Mouse (Mus musculus) stomach, embryonic 16.5 days (tissue): Measurements from ENCODE around the gene Gm20708. TPM values are rescaled to one million over a fixed set of nuclear protein-coding genes. Genes with fewer than 3 reads are reported as not detected.

Source experiments
- ATAC-seq: fragments of 200-750 bp; cut with Nextera tagmentation; 2 replicates; pipeline ENCODE4 v1.8.0; 2017; ENCODE audit warnings: moderate number of reproducible peaks, moderate TSS enrichment; ENCODE audit not compliant: insufficient read depth, low FRiP score
- H3K27ac ChIP-seq: fragments of 300-500 bp; sonication (generic); 2 replicates; pipeline ENCODE4 v1.5.1; 2014; ENCODE audit warnings: low read length
- H3K27me3 ChIP-seq: fragments of 300-500 bp; sonication (generic); 2 replicates; pipeline ENCODE4 v1.6.1; 2014; ENCODE audit warnings: low read length, control low read depth, mixed read lengths; ENCODE audit not compliant: control insufficient read depth, insufficient read depth
- H3K36me3 ChIP-seq: fragments of 300-500 bp; sonication (generic); 2 replicates; pipeline ENCODE4 v1.6.1; 2014; ENCODE audit warnings: low read length; ENCODE audit not compliant: control insufficient read depth, insufficient read depth
- H3K4me1 ChIP-seq: fragments of 300-500 bp; sonication (generic); 2 replicates; pipeline ENCODE4 v1.6.1; 2014; ENCODE audit warnings: low read length, control low read depth, mixed read lengths; ENCODE audit not compliant: control insufficient read depth, insufficient read depth
- H3K4me2 ChIP-seq: fragments of 300-500 bp; sonication (generic); 2 replicates; pipeline ENCODE4 v1.6.1; 2014; ENCODE audit warnings: low read depth, low read length, mixed read lengths
- H3K4me3 ChIP-seq: fragments of 300-500 bp; sonication (generic); replicated peaks from 2 replicates; pipeline ENCODE4 v1.5.1; 2014; ENCODE audit warnings: mild to moderate bottlenecking, low read length
- H3K9ac ChIP-seq: fragments of 300-500 bp; sonication (generic); 2 replicates; pipeline ENCODE4 v1.6.1; 2014; ENCODE audit warnings: low read length
- H3K9me3 ChIP-seq: fragments of 300-500 bp; sonication (generic); replicated peaks from 2 replicates; pipeline ENCODE4 v1.6.1; 2016; ENCODE audit warnings: low read length, control low read depth; ENCODE audit not compliant: control insufficient read depth
- WGBS: fragments of 180-500 bp; shearing (Covaris S2); extraction: QIAGEN DNeasy Blood & Tissue Kit; methylation state at CpG from one replicate; pipeline ENCODE4 v1.1.7; 2014; 5-methylcytosine and 5-hydroxymethylcytosine counted together
- polyA plus RNA-seq: library from polyadenylated mRNA; unstranded; fragments of >200 nt; fragmentation: Nextera tagmentation; extraction: Ambion mirVana; gene quantifications from 2 replicates; pipeline ENCODE4 v1.2.1, GENCODE M21; 2015

Gm20708 gene
- polyA plus RNA-seq, 1 experiment from 2014 or later = 0.68 TPM

- Histone ChIP-seq H3K4me1 (no peaks in the 10 kb centered on the region; the same call in 1 of the 2 replicates), H3K27ac (0 out of 2 replicates have a peak overlapping the region, but pooled peaks have one; percentile 34), H3K9ac (no peak overlapping the region), H3K4me2 (no peak overlapping the region), H3K4me3 (no peak overlapping the region), H3K27me3 (no peaks in the 10 kb centered on the region), H3K36me3 (peaks cover 3% of the 10 kb centered on the region; the same call in 1 of the 2 replicates), H3K9me3 (no peaks in the 10 kb centered on the region)
- no peak for ATAC-seq
- 75% methylated on average over 7 of the region's 7 CpGs for WGBS
Observed at GRCm38 (mm10) chr11:117769683-117770047, 39.8 kb upstream of the Gm20708 start.

GRCm38 (mm10) chr11:117770407-117770806, 39.1 kb upstream of the Gm20708 start:
- H3K4me2 ChIP-seq = no peak overlapping the region
- WGBS = 77% methylated on average over 10 of the region's 10 CpGs
- no peaks in the 10 kb centered on the region for H3K27me3 ChIP-seq
- no peak for ATAC-seq
- H3K9ac ChIP-seq = no peak overlapping the region
- no peaks in the 10 kb centered on the region; the same call in 1 of the 2 replicates for H3K4me1 ChIP-seq
- no peaks in the 10 kb centered on the region for H3K9me3 ChIP-seq
- no peaks in the 10 kb centered on the region; the same call in 1 of the 2 replicates for H3K36me3 ChIP-seq
- H3K4me3 ChIP-seq = no peak overlapping the region
- no peak overlapping the region for H3K27ac ChIP-seq

- H3K4me1 ChIP-seq = no peaks in the 10 kb centered on the region; the same call in 1 of the 2 replicates
- no peak overlapping the region for H3K27ac ChIP-seq
- WGBS = 91% methylated on average over 7 of the region's 7 CpGs
- no peaks in the 10 kb centered on the region for H3K27me3 ChIP-seq
- H3K4me3 ChIP-seq = no peak overlapping the region
- no peaks in the 10 kb centered on the region; the same call in 1 of the 2 replicates for H3K36me3 ChIP-seq
- no peak for ATAC-seq
- no peaks in the 10 kb centered on the region for H3K9me3 ChIP-seq
- H3K4me2 ChIP-seq = no peak overlapping the region
- H3K9ac ChIP-seq = no peak overlapping the region
Observed at GRCm38 (mm10) chr11:117772352-117772751, 37.1 kb upstream of the Gm20708 start.

GRCm38 (mm10) chr11:117774925-117775324, 34.5 kb upstream of the Gm20708 start:
- Histone ChIP-seq H3K9ac (no peak overlapping the region), H3K27ac (no peak overlapping the region), H3K36me3 (no peaks in the 10 kb centered on the region; the same call in 1 of the 2 replicates), H3K4me1 (peaks cover 9% of the 10 kb centered on the region), H3K9me3 (no peaks in the 10 kb centered on the region), H3K4me2 (no peak overlapping the region), H3K4me3 (no peak overlapping the region), H3K27me3 (no peaks in the 10 kb centered on the region)
- WGBS = 89% methylated on average over 10 of the region's 10 CpGs
- no peak for ATAC-seq

- no peaks in the 10 kb centered on the region for H3K27me3 ChIP-seq
- no peak for ATAC-seq
- peaks cover 15% of the 10 kb centered on the region for H3K4me1 ChIP-seq
- no peaks in the 10 kb centered on the region for H3K9me3 ChIP-seq
- no peak overlapping the region for H3K27ac ChIP-seq
- 89% methylated on average over 13 of the region's 13 CpGs for WGBS
- no peak overlapping the region for H3K4me3 ChIP-seq
- H3K9ac ChIP-seq = no peak overlapping the region
- no peak overlapping the region for H3K4me2 ChIP-seq
- no peaks in the 10 kb centered on the region; the same call in 1 of the 2 replicates for H3K36me3 ChIP-seq
Observed at GRCm38 (mm10) chr11:117775540-117775939, 33.9 kb upstream of the Gm20708 start.

GRCm38 (mm10) chr11:117776085-117776792, 33.2 kb upstream of the Gm20708 start:
- Histone ChIP-seq H3K27ac (no peak overlapping the region), H3K9me3 (no peaks in the 10 kb centered on the region), H3K27me3 (no peaks in the 10 kb centered on the region), H3K4me1 (peaks cover 22% of the 10 kb centered on the region), H3K36me3 (no peaks in the 10 kb centered on the region; the same call in 1 of the 2 replicates), H3K4me2 (no peak overlapping the region), H3K4me3 (no peak overlapping the region), H3K9ac (no peak overlapping the region)
- WGBS = 93% methylated on average over 14 of the region's 14 CpGs
- no peak for ATAC-seq

GRCm38 (mm10) chr11:117777111-117777510, 32.4 kb upstream of the Gm20708 start:
- no peak overlapping the region for H3K27ac ChIP-seq
- no peaks in the 10 kb centered on the region for H3K9me3 ChIP-seq
- ATAC-seq = no peak
- H3K9ac ChIP-seq = no peak overlapping the region
- no peak overlapping the region for H3K4me2 ChIP-seq
- no peak overlapping the region for H3K4me3 ChIP-seq
- 83% methylated on average over 5 of the region's 5 CpGs for WGBS
- H3K36me3 ChIP-seq = no peaks in the 10 kb centered on the region; the same call in 1 of the 2 replicates
- peaks cover 31% of the 10 kb centered on the region for H3K4me1 ChIP-seq
- H3K27me3 ChIP-seq = no peaks in the 10 kb centered on the region

GRCm38 (mm10) chr11:117778031-117778430, 31.4 kb upstream of the Gm20708 start:
- no peak overlapping the region for H3K9ac ChIP-seq
- 90% methylated on average over 11 of the region's 11 CpGs for WGBS
- H3K4me2 ChIP-seq = no peak overlapping the region
- peaks cover 37% of the 10 kb centered on the region for H3K4me1 ChIP-seq
- H3K27ac ChIP-seq = no peak overlapping the region
- H3K9me3 ChIP-seq = no peaks in the 10 kb centered on the region
- H3K27me3 ChIP-seq = no peaks in the 10 kb centered on the region
- no peaks in the 10 kb centered on the region; the same call in 1 of the 2 replicates for H3K36me3 ChIP-seq
- no peak for ATAC-seq
- no peak overlapping the region for H3K4me3 ChIP-seq

GRCm38 (mm10) chr11:117778851-117779433, 30.5 kb upstream of the Gm20708 start:
- peak overlapping the region; percentile 83 for H3K4me2 ChIP-seq
- H3K4me1 ChIP-seq = peaks cover 43% of the 10 kb centered on the region
- no peaks in the 10 kb centered on the region; the same call in 1 of the 2 replicates for H3K36me3 ChIP-seq
- no peaks in the 10 kb centered on the region for H3K9me3 ChIP-seq
- no peaks in the 10 kb centered on the region for H3K27me3 ChIP-seq
- H3K9ac ChIP-seq = peak overlapping the region; percentile 82
- WGBS = 46% methylated on average over 12 of the region's 12 CpGs
- no peak for ATAC-seq
- peak overlapping the region; percentile 61 for H3K4me3 ChIP-seq
- peak overlapping the region; percentile 97 for H3K27ac ChIP-seq
